Mouse (Mus musculus) heart, postnatal 0 days (tissue): ENCODE results near the gene Magi1.

Experiments used
- CTCF ChIP-seq: IDR thresholded peaks from 2 replicates; pipeline ENCODE4 v1.5.1; 2016; ENCODE audit warnings: antibody characterized with exemption, control low read depth, low read depth
- EP300 ChIP-seq: IDR thresholded peaks from 2 replicates; pipeline ENCODE4 v1.6.1; 2016; ENCODE audit warnings: antibody characterized with exemption, low read depth

GRCm38 (mm10) chr6:93821512-93821911 is 462.2 kb downstream of the Magi1 start:
- TF ChIP-seq CTCF, result no peak
- TF ChIP-seq EP300, result no peak
